Mouse (Mus musculus) stomach, postnatal 0 days (tissue): ENCODE data around the gene Ngdn. TPM values are rescaled to one million over a fixed set of nuclear protein-coding genes. Genes with fewer than 3 reads are reported as not detected.

ENCODE experiments used
- ATAC-seq: fragments of 200-750 bp; cut with Nextera tagmentation; 2 replicates; pipeline ENCODE4 v1.8.0; 2017; ENCODE audit not compliant: low FRiP score, low TSS enrichment
- DNase-seq: peaks from one replicate; pipeline ENCODE4 v3.0.0-alpha.2; 2016; ENCODE audit warnings: low spot score
- H3K27ac ChIP-seq: fragments of 300-500 bp; sonication (generic); replicated peaks from 2 replicates; pipeline ENCODE4 v1.5.1; 2014; ENCODE audit warnings: mild to moderate bottlenecking, control low read depth
- H3K27me3 ChIP-seq: fragments of 300-500 bp; sonication (generic); 2 replicates; pipeline ENCODE4 v1.6.1; 2014; ENCODE audit warnings: low read length; ENCODE audit not compliant: control insufficient read depth, insufficient read depth
- H3K36me3 ChIP-seq: fragments of 300-500 bp; sonication (generic); 2 replicates; pipeline ENCODE4 v1.6.1; 2014; ENCODE audit warnings: low read length, mixed read lengths; ENCODE audit not compliant: control insufficient read depth, insufficient read depth
- H3K4me1 ChIP-seq: fragments of 300-500 bp; sonication (generic); replicated peaks from 2 replicates; pipeline ENCODE4 v1.6.1; 2014; ENCODE audit warnings: antibody characterized with exemption; ENCODE audit not compliant: control insufficient read depth, insufficient read depth
- H3K4me2 ChIP-seq: fragments of 300-500 bp; sonication (generic); replicated peaks from 2 replicates; pipeline ENCODE4 v1.6.1; 2014; ENCODE audit warnings: low read depth, mild to moderate bottlenecking, control low read depth, moderate library complexity
- H3K4me3 ChIP-seq: fragments of 300-500 bp; sonication (generic); 2 replicates; pipeline ENCODE4 v1.5.1; 2014; ENCODE audit warnings: low read depth, low read length, control low read depth
- H3K9ac ChIP-seq: fragments of 300-500 bp; sonication (generic); 2 replicates; pipeline ENCODE4 v1.6.1; 2014; ENCODE audit warnings: mild to moderate bottlenecking, low read length, control low read depth, mixed read lengths
- H3K9me3 ChIP-seq: fragments of 300-500 bp; sonication (generic); 2 replicates; pipeline ENCODE4 v1.6.1; 2016; ENCODE audit warnings: low read length; ENCODE audit not compliant: control insufficient read depth
- CTCF ChIP-seq: IDR thresholded peaks from 2 replicates; pipeline ENCODE4 v1.5.1; 2016; ENCODE audit warnings: antibody characterized with exemption, low read depth, mild to moderate bottlenecking, moderate library complexity
- EP300 ChIP-seq: optimal IDR thresholded peaks from 2 replicates; pipeline ENCODE3; 2016; ENCODE audit warnings: antibody characterized with exemption
- WGBS: fragments of 180-500 bp; shearing (Covaris S2); extraction: QIAGEN DNeasy Blood & Tissue Kit; methylation state at CpG from one replicate; pipeline ENCODE4 v1.1.7; 2014; 5-methylcytosine and 5-hydroxymethylcytosine counted together
- polyA plus RNA-seq: library from polyadenylated mRNA; unstranded; fragments of >200 nt; fragmentation: Nextera tagmentation; extraction: Ambion mirVana; gene quantifications from 2 replicates; pipeline ENCODE4 v1.2.1, GENCODE M21; 2015

Ngdn gene
- polyA plus RNA-seq, 1 experiment from 2014 or later: 55.2 TPM

DNA sequence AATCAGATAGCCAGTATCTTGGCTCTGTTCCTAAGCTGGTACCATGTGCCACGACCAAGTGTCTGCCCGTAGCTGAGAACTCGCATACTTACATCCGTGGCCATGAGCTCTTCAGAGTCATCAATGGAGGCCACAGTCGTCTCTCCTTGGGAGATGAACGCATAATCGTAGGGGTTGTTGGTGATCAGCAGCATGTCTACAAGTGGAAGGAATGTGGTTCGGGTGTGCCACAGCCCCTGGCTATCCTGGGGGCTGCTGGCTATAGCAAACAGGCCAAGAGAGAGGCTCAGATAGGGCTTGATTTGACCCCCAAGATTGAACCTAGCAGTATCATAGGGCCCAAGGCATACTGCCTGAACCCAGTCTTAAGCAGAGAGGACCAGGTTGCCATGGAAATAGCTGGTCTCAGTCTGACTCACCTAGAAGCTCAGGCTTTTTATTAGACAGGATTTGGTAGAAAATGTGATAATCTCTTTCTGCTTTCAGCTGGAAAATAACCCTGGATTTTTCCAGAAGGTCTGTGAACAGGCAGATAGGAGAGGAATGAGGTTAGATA, 25.3 kb upstream of the Ngdn start:
- Histone ChIP-seq H3K27ac (no peak overlapping the region), H3K36me3 (no peaks in the 10 kb centered on the region), H3K27me3 (no peaks in the 10 kb centered on the region), H3K9ac (no peak overlapping the region), H3K4me2 (no peak overlapping the region), H3K4me1 (no peaks in the 10 kb centered on the region), H3K4me3 (no peak overlapping the region), H3K9me3 (no peaks in the 10 kb centered on the region)
- TF ChIP-seq CTCF: no peak
- no peak for TF ChIP-seq EP300
- WGBS: 83% methylated on average over 8 of the region's 8 CpGs
- ATAC-seq (no peak), DNase-seq (no peak)

DNA sequence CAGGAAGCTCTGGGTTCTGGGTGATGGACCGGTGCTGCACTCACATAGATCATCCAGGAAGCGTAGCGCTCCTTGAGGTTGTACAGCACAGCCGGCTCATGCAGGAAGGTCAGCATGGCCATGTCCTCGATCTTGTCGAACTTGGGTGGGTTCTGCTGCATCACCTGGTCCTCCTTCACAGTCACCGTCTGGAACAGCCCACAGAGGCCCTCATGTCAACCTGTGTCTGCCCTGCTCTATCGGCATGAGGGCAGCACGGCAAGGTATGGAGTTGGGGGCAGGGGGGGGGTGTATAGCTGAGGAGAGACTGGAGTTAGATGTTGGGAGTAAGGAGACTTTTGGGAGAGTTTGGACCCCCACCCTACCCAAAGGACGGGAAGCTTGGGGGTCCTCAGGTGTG, 23.1 kb upstream of the Ngdn start:
- Histone ChIP-seq H3K4me3 (no peak overlapping the region), H3K9ac (no peak overlapping the region), H3K27ac (no peak overlapping the region), H3K27me3 (no peaks in the 10 kb centered on the region), H3K4me2 (no peak overlapping the region), H3K36me3 (no peaks in the 10 kb centered on the region), H3K4me1 (no peaks in the 10 kb centered on the region), H3K9me3 (no peaks in the 10 kb centered on the region)
- ATAC-seq: no peak
- DNase-seq: no peak
- TF ChIP-seq EP300 (no peak), CTCF (no peak)
- 90% methylated on average over 10 of the region's 10 CpGs for WGBS

DNA sequence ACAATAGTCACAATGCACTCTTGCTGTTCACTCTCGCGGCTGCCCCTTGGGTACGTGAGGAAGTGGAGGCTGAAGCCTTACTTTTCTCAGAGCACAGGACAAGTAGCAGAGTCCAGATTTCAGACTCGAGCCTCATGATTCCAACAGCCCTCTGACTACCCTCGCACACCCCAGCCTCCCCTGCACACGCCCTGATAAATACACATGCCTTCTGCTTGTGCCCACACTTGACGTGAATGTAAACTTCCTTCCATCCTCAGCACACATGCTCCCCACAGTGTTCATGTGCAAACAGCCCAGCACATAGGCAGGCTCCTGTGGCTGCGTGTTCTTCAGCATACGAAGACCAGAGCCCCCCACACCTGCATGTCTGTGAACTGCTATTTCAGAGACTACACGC, 21.6 kb upstream of the Ngdn start:
- ATAC-seq (peak; percentile 86), DNase-seq (peak; percentile 67)
- Histone ChIP-seq H3K27me3 (no peaks in the 10 kb centered on the region), H3K4me3 (no peak overlapping the region), H3K27ac (peak overlapping the region; percentile 58; the same call in 1 of the 2 replicates), H3K9ac (no peak overlapping the region), H3K9me3 (no peaks in the 10 kb centered on the region), H3K4me1 (no peaks in the 10 kb centered on the region), H3K36me3 (no peaks in the 10 kb centered on the region), H3K4me2 (no peak overlapping the region)
- WGBS: 33% methylated on average over 10 of the region's 10 CpGs
- TF ChIP-seq CTCF (no peak), EP300 (no peak)

DNA sequence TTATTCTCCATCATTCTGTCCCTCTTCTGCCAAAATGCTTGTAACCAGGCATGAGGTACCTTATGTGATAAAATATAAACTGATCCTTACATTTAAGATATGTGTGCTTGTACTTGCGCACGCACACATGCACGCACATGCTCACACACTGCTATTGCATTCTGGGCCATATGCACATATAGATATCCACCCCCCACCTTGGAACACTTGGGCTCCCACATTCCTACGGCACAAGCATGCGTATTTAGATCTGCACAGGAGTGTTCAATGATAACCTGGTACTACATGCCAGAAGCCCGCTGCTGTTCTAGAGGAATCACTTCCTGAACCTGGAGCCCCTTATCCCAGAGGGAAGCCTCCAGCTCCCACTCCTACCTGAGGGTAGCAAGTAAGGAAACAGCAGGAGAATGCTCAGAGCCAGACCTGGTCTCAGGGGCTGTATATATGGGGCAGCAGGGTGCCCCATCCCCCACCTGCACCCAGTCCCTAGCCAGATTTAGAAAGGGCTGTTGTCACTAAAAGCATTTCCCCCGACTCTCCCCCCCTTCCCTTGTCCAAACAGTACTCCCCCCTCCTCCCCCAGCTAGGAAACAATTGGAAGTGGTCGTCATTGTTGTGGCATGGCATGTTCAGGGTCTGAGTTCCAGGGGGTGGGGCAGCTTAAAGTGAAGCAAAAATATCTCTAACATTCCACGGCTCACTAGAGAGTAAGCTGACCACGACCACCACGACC, 21.0 kb upstream of the Ngdn start, which contains the start of gene Myh7:
Myh7 (minus strand) TSS at position 491 of the 733 bp plus-strand sequence.
- TF ChIP-seq CTCF (no peak), EP300 (no peak)
- Histone ChIP-seq H3K4me3 (no peak within 1 kb of the TSS), H3K36me3 (no peaks in the 10 kb centered on the region), H3K9ac (no peak within 1 kb of the TSS; the same call in 1 of the 2 replicates), H3K27me3 (no peaks in the 10 kb centered on the region), H3K4me2 (no peak within 1 kb of the TSS), H3K27ac (peak within 1 kb of the TSS; percentile 58; the same call in 1 of the 2 replicates), H3K4me1 (no peaks in the 10 kb centered on the region), H3K9me3 (no peaks in the 10 kb centered on the region)
- 49% methylated on average over 11 of the region's 11 CpGs for WGBS
- no peak for ATAC-seq
- no peak for DNase-seq

DNA sequence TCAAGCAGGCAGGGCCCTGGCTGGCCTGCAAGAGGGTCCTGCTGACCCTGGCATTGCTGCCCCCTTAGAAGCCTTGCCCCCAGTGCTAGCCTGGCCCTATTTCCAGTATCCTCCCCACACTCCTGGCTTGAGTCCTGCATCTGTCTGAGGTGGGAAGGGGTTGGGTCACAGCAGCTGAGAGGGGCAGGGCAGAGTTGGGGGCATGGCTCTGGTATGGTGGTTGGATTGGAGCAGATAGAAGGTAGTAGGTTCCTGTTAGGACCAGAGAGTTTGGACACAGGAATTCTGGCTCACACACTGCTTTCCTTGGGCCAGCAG, 20.4 kb upstream of the Ngdn start:
- ATAC-seq (no peak), DNase-seq (no peak)
- Histone ChIP-seq H3K27me3 (no peaks in the 10 kb centered on the region), H3K4me1 (no peaks in the 10 kb centered on the region), H3K9ac (no peak overlapping the region), H3K36me3 (no peaks in the 10 kb centered on the region), H3K27ac (no peak overlapping the region), H3K4me2 (no peak overlapping the region), H3K4me3 (no peak overlapping the region), H3K9me3 (no peaks in the 10 kb centered on the region)
- TF ChIP-seq EP300 (no peak), CTCF (no peak)

DNA sequence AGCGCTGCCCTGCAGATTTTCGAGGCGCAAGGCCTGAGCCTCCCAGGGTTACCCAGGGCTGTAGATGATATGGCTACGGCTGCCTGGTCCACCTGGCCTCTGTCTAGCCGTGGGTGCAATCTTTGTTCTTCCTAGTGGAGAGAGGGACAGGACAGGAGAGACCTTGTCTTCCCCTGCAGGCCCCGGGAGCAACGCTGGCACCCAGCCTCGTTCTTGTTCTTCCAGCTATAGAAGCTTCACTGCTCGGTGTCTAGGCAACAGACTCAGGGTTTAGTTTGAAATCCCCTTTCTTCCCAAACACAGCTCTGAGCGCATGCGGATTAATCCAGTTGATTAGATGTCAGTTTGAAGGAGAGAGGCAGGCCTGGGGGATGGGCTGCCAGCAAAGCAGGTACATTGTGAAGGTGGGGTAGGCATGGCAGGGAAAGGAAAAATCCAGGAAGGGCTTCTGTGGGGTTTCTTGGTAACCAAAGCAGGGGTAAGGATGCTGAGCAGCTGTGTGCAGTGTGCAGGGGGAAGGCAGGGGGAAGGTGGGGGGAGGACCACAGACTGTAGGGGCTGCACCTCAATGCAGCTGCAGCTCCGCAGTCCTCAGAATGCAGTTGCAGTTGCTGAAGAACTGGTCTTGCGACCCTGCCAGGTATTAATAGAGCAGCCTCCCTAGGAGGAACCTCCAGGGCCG, 19.7 kb upstream of the Ngdn start:
- Histone ChIP-seq H3K9ac (no peak overlapping the region; the same call in 1 of the 2 replicates), H3K4me2 (no peak overlapping the region), H3K27me3 (no peaks in the 10 kb centered on the region), H3K4me1 (no peaks in the 10 kb centered on the region), H3K4me3 (no peak overlapping the region), H3K27ac (no peak overlapping the region; the same call in 1 of the 2 replicates), H3K36me3 (no peaks in the 10 kb centered on the region), H3K9me3 (no peaks in the 10 kb centered on the region)
- DNase-seq (no peak), ATAC-seq (no peak)
- no peak for TF ChIP-seq CTCF
- 35% methylated on average over 14 of the region's 14 CpGs for WGBS
